Mouse (Mus musculus) layer of hippocampus, adult 9-10 months (tissue): Measurements from ENCODE around the gene Slamf6.
"Not testable (repeated sequence)": the region's sequence is repeated elsewhere in the genome, so short reads cannot be mapped to it uniquely, and the experiment has no call there.

Source experiments
- DNase-seq: peaks from one replicate; pipeline ENCODE4 v3.0.0; 2022; ENCODE audit warnings: low spot score

Slamf6 gene

DNA sequence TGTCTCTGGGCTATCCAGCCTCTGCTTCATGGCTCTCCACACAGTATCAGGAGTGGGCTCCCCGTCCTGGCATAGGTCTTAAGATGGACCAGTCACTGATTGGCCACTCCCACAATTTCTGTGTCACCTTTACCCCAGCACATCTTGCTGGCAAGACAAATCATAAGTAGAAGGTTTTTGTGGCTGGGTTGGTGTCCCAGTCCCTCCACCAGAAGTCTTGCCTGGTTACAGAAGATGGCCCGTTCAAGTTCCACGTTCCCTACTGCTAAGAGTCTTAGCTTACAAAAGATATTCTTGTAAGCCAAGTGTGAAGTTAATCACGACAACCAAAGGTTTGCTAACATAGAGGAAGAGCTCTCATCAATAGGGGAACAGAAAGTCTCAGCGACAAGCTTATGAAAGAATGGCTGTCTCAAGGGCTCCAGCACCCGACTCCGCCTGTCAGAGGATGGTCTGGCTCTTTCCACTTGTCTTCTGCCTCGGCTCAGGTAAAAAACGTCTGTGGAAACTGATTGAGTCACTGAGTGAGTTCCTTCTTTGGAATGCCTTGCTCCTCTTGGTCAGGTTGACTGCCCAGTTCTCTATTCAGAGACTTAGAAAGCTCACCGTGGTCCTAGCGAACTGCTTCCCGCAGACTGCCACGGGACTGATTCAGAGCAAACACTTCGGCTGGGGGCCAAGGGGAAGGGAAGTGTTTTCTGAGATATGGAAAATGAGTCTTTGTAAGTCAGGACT is at the start of gene Slamf6:
Gene Slamf6 (plus strand): TSS at position 211 of the 735 bp plus-strand sequence.
- no peak for DNase-seq

GRCm38 (mm10) chr1:171886989-171887388 is 30.3 kb upstream of the Slamf6 start:
- no peak for DNase-seq

GRCm38 (mm10) chr1:171895364-171895763 is 22.0 kb upstream of the Slamf6 start, which contains the start of gene Gm10521:
Gm10521 (plus strand) TSS chr1:171895664.
- not testable (repeated sequence) for DNase-seq

DNA sequence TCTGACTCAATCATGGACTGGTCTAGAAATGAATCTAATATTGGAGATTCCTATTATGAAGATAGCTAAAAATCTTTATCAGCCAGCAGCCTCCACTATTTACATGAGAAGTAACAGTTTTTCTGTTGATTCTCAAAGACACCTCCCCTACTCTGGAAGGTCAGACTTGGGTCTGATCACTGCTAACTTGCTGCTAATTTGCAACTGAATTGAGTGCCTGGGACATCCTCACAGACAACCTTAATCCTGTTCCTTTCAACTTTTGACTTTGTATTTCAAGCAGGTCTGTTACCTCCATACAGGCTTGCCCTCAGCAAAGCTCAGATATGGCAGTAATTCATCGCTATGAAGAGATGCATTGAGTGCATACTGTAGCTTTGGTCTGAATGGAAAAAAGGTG is 13.3 kb upstream of the Slamf6 start:
- DNase-seq, result no peak

DNA sequence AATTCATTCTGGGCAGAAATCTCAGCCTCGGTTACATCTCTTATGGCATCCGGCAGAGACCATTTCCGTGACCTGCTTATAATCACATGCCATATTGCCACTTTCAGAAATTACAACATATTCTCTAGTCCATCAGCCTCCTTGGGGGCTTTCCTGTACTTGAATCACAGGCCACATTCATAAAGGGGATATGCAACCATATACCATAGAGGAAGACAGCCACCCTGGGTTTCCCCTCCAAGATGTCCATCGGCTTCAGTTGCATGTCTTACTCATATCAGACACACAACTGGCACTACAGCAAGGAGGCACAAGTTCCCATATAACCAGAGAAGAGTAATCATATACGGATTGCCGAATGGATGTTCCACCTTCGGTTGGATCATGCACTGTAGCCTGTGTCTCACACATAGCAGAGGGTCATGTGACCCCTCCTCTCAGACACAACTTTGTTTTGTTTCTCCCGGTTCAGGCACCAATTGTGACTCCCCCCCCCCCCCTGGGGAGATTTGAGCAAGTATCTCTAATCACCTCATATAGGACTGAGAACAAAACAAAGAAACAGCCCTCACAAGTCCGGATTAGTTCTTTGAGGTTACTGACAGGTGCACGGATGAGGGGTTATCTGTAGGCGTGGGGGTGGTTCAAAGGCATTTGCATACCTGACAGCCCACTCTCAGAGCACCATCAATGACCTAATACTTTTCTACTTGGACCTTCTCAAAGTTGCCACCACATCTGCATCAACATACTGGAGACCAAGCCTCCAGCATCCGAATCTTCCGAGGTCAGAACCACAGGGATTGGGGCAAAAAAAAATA is 1.5 kb upstream of the Slamf6 start:
- DNase-seq, result no peak

GRCm38 (mm10) chr1:171918136-171918920 is 1.0 kb downstream of the Slamf6 start:
- DNase-seq, result no peak

DNA sequence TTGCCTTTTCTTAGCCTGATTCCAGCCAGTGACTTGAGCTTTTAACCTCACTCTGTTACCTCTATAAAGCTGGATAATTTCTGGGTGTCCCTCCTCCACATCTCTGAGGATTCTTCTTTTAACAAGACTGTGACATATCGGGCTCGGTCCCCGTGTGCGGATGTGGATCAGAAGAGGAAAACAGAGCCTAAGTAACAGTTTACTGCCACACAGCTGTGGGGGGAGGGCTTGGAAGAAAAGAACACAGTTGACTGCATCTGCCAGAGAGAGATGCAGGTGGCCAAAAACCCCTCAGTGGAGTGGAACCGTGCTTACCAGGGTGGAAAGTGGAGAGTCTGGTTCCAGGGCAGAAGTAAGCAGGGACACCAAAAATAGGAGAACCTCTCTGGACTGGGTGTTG is 1.9 kb downstream of the Slamf6 start:
- DNase-seq, result no peak

DNA sequence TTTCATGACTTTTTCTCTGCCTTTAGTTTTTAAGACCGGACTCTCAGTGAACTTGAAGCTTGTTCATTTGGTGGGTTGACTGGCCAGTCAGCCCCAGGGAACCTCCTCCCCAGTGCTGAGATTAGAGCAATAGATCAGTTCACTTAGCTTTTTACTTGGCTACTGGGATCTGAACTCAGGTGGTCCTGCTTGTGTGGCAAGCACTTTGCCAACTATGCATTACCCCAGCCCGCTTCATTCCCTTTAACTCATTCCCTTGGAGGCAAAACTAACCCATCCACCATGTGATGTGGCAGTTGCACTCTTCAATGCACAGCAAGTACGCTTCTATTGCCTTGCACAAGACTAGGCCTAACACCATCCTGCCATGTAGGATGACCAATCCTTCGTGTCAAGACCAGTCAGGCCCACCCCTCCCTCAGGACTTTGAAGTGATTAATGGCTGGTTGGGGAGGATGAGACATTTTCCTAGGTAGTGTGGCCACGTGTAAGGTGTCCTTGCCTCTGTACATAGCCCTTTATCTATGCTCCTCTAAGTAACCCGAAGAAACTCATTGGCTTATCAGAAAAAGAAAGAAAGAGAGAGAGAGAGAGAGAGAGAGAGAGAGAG is 2.7 kb downstream of the Slamf6 start:
- DNase-seq, result no peak

DNA sequence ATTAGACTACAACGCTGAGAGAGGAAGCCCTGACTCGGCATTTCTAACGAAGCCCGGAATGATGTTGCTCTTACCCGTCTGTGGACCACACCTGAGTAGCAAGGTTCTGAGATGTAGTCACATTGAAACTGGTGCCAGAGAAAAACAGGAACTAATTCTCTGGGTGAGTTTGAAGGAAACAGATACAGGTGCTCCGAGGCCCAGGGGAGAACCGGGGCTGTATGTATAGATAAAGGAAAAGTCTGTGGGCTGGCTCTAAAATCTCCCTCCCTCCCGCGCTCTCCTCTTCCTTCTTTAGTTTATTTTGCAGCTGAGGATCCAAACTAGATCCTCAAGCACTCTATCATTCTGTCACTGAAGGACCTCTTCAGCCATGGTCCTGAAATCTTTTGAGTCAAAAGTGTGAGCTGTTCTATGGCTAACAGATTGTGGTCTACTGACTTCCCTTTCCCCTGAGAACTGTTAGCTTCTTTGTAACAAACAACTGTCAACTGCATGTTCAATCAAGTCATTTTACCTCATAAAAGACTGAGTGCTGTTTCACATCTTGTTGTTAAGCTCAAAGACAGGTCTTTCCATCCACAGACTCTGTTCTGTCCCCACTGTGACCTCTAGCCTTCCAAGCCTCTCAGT is 3.8 kb downstream of the Slamf6 start:
- no peak for DNase-seq

- no peak for DNase-seq
These were observed 4.3 kb downstream of the Slamf6 start for GRCm38 (mm10) chr1:171921641-171922040.

GRCm38 (mm10) chr1:171922844-171923243 is 5.5 kb downstream of the Slamf6 start:
- DNase-seq, result no peak

GRCm38 (mm10) chr1:171924900-171925299 is 7.6 kb downstream of the Slamf6 start:
- no peak for DNase-seq

- DNase-seq, result no peak
These were observed 16.5 kb downstream of the Slamf6 start for GRCm38 (mm10) chr1:171933851-171934250.

GRCm38 (mm10) chr1:171938952-171939948 is 21.9 kb downstream of the Slamf6 start:
- no peak for DNase-seq

GRCm38 (mm10) chr1:171940626-171941025 is 23.3 kb downstream of the Slamf6 start:
- DNase-seq, result no peak

GRCm38 (mm10) chr1:171946447-171946995 is 29.2 kb downstream of the Slamf6 start:
- no peak for DNase-seq

DNA sequence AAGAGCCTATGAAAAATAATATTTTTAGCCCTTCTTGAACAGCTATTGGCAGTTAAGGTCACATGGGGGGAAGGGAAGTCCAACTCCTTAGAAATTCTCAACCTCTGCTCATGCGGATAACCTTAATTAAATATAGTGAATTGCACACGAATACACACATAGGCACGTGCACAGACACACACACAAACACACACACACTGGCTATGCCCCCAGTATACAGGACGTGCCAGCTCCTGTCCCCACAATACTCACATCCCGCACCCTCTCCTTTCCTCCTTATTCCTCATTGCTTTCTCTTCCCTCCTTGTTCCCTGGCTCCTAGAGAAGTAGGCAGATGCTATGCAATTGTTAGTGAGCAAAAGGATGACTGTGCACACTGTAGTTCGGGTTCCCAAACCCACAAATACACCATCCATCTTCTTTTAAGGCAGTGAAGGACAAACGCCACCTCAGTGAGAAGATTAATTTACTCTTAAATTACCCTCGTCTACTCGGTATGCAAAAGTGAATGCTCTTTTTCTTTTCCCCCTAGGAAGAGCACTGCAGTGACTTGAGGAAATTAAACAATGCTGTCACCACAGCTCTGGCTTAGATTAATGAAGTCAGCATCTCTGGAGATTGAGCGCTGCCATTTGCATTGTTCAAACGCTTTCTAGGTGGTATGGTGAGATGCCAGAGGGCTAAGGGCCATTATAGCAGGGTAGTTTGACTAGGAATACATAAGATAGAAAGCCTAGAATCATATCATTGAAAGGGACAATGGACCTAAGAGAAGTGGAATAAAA is 31.0 kb downstream of the Slamf6 start:
- no peak for DNase-seq

DNA sequence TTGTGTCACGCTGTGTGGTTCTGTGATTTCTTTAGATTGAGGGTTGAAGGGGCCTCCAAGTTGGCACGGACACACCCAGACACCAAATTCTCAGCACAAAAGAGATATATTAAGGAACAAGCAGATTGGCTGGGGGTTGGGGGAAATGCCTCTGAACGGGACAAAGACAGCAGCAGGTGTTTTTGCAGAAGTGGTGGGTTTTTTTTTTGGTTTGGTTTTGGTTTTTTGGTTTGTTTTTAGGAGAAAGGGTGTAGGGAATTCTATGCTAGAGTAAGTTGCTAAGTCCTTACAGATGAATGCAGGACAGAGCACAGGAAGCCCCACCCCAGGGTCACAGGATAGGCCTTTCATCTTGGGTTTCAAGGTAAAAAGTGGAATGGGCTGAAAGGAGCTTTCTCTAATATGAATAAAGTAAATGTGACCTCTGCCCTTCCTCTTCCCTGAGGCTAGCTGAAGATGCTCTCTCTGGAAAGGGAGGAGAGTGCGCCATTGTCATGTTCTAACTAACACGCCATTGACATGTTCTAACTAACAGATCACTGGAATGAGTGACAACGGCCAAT is 31.7 kb downstream of the Slamf6 start:
- no peak for DNase-seq

DNA sequence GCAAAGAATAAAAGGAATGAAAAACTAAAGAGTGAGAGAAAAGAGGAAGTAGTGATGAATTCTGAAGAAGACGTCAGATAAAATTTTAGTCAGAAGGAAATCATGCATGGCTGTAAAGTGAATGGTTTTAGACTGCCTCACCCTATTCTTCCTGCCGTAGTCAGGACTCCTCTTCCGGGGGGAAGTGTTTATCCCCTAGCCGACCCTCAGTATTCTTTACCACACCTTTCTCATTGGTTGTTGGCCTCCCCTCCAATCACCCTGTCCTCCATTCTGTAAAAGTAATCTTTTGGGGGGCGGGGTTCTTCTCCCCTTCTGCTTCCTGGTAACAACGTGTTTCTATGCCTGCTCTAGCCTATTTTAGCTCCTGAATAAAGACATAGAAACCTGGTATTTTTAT is 37.8 kb downstream of the Slamf6 start:
- no peak for DNase-seq
